Mouse (Mus musculus) CH12.LX (cell line): Measurements from ENCODE around the gene Riok2. TPM values are rescaled to one million over a fixed set of nuclear protein-coding genes. Genes with fewer than 3 reads are reported as not detected.

Experiments
- DNase-seq: peaks from one replicate; pipeline ENCODE4 v3.0.0-alpha.2; 2013; ENCODE audit errors: extremely low read depth
- H3K27ac ChIP-seq: 2 replicates; pipeline ENCODE4 v1.5.1; 2012; ENCODE audit warnings: low read depth, mild to moderate bottlenecking, control low read depth, moderate library complexity; ENCODE audit not compliant: insufficient read depth
- H3K27me3 ChIP-seq: replicated peaks from 2 replicates; pipeline ENCODE3; 2012; ENCODE audit warnings: inconsistent platforms
- H3K36me3 ChIP-seq, 2 experiments: replicated peaks in 1 of 2; 2 replicates each; pipeline versions ENCODE3 to v1.6.1; 2012; ENCODE audit warnings: inconsistent platforms in 1 of 2, low read length in 1 of 2, mild to moderate bottlenecking in 1 of 2, mixed read lengths in 1 of 2, moderate library complexity in 1 of 2; ENCODE audit not compliant: control insufficient read depth in 1 of 2, insufficient read depth in 1 of 2
- H3K4me1 ChIP-seq, 2 experiments: 2 replicates each; pipeline ENCODE4 v1.6.1; 2012; ENCODE audit warnings: inconsistent platforms in 1 of 2, moderate library complexity in 1 of 2; ENCODE audit not compliant: insufficient read depth in 2 of 2, control insufficient read depth in 1 of 2
- H3K4me2 ChIP-seq: 2 replicates; pipeline ENCODE4 v1.6.1; 2012; ENCODE audit warnings: low read depth, mild to moderate bottlenecking, control low read depth; ENCODE audit not compliant: poor library complexity, insufficient read depth, severe bottlenecking
- H3K4me3 ChIP-seq, 3 experiments: fragments of 150-350 bp in 1 of 3; sonication (generic) in 1 of 3; replicated peaks in 1 of 3; 2 replicates each; pipeline versions ENCODE3 to v1.5.1; 2011 to 2012; ENCODE audit warnings: low read depth in 2 of 3, low read length in 2 of 3, mild to moderate bottlenecking in 2 of 3, moderate library complexity in 2 of 3, control low read depth in 1 of 3, improper control_type of control experiment in 1 of 3, inconsistent platforms in 1 of 3, mixed read lengths in 1 of 3; ENCODE audit not compliant: poor library complexity in 1 of 3
- H3K79me2 ChIP-seq: replicated peaks from 2 replicates; pipeline ENCODE4 v1.6.1; 2012; ENCODE audit warnings: mild to moderate bottlenecking, moderate library complexity; ENCODE audit not compliant: control insufficient read depth, poor library complexity, insufficient read depth, severe bottlenecking; ENCODE audit errors: extremely low read depth
- H3K9ac ChIP-seq: 2 replicates; pipeline ENCODE4 v1.6.1; 2012; ENCODE audit warnings: low read depth, mild to moderate bottlenecking, control low read depth, moderate library complexity; ENCODE audit not compliant: insufficient read depth
- H3K9me3 ChIP-seq: replicated peaks from 2 replicates; pipeline ENCODE3; 2012; ENCODE audit warnings: low read length, inconsistent platforms, mixed read lengths
- CTCF ChIP-seq, 2 experiments: IDR thresholded peaks in 1 of 2; conservative IDR thresholded peaks in 1 of 2; 2 replicates each; pipeline ENCODE4 v1.5.1; 2011 to 2012; ENCODE audit warnings: low read depth in 2 of 2, low read length in 2 of 2, improper control_type of control experiment in 1 of 2, inconsistent platforms in 1 of 2, mild to moderate bottlenecking in 1 of 2, moderate library complexity in 1 of 2
- E2F4 ChIP-seq: IDR thresholded peaks from 2 replicates; pipeline ENCODE4 v1.6.1; 2011; ENCODE audit warnings: low read depth, low read length, improper control_type of control experiment; ENCODE audit not compliant: insufficient replicate concordance
- ELF1 ChIP-seq: IDR thresholded peaks from 2 replicates; pipeline ENCODE4 v1.6.1; 2014; ENCODE audit warnings: low read depth, mild to moderate bottlenecking, inconsistent platforms, low read length, improper control_type of control experiment
- GABPA ChIP-seq: IDR thresholded peaks from 2 replicates; pipeline ENCODE4 v1.6.1; 2012; ENCODE audit warnings: low read depth, low read length, improper control_type of control experiment, inconsistent platforms; ENCODE audit not compliant: insufficient replicate concordance
- HCFC1 ChIP-seq: IDR thresholded peaks from 2 replicates; pipeline ENCODE4 v1.6.1; 2012; ENCODE audit warnings: low read depth, mild to moderate bottlenecking, inconsistent platforms, low read length, improper control_type of control experiment
- IRF4 ChIP-seq: IDR thresholded peaks from 2 replicates; pipeline ENCODE4 v1.6.1; 2014; ENCODE audit warnings: low read depth, mild to moderate bottlenecking, inconsistent platforms, low read length, improper control_type of control experiment
- JUND ChIP-seq: conservative IDR thresholded peaks from 2 replicates; pipeline ENCODE4 v1.6.1; 2011; ENCODE audit warnings: low read depth, low read length, improper control_type of control experiment
- MAX ChIP-seq: IDR thresholded peaks from 2 replicates; pipeline ENCODE4 v1.6.1; 2011; ENCODE audit warnings: low read length, improper control_type of control experiment
- MEF2A ChIP-seq: IDR thresholded peaks from 2 replicates; pipeline ENCODE4 v1.6.1; 2014; ENCODE audit warnings: low read depth, mild to moderate bottlenecking, inconsistent platforms, low read length, improper control_type of control experiment, borderline replicate concordance
- MXI1 ChIP-seq: IDR thresholded peaks from 2 replicates; pipeline ENCODE4 v1.6.1; 2011; ENCODE audit warnings: mild to moderate bottlenecking, low read depth, low read length, improper control_type of control experiment
- MYC ChIP-seq: IDR thresholded peaks from 2 replicates; pipeline ENCODE4 v1.6.1; 2011; ENCODE audit warnings: low read depth, mild to moderate bottlenecking, improper control_type of control experiment, low read length
- NELFE ChIP-seq: IDR thresholded peaks from 2 replicates; pipeline ENCODE4 v1.6.1; 2011; ENCODE audit warnings: low read depth, low read length, improper control_type of control experiment
- PAX5 ChIP-seq: IDR thresholded peaks from 2 replicates; pipeline ENCODE4 v1.6.1; 2012; ENCODE audit warnings: low read length, inconsistent platforms, mixed read lengths
- RAD21 ChIP-seq: IDR thresholded peaks from 2 replicates; pipeline ENCODE4 v1.6.1; 2011; ENCODE audit warnings: low read depth, mild to moderate bottlenecking, low read length, improper control_type of control experiment, moderate library complexity
- SMC3 ChIP-seq: IDR thresholded peaks from 2 replicates; pipeline ENCODE4 v1.6.1; 2011; ENCODE audit warnings: low read depth, low read length, improper control_type of control experiment
- ZC3H11A ChIP-seq: IDR thresholded peaks from 2 replicates; pipeline ENCODE4 v1.6.1; 2012; ENCODE audit warnings: low read depth, mild to moderate bottlenecking, inconsistent platforms, low read length, improper control_type of control experiment
- ZKSCAN1 ChIP-seq: IDR thresholded peaks from 2 replicates; pipeline ENCODE4 v1.6.1; 2012; ENCODE audit warnings: low read depth, inconsistent platforms, low read length, improper control_type of control experiment, borderline replicate concordance
- ZNF384 ChIP-seq: IDR thresholded peaks from 2 replicates; pipeline ENCODE4 v1.6.1; 2012; ENCODE audit warnings: low read depth, low read length, improper control_type of control experiment, inconsistent platforms
- dilution Hi-C: fragments of 300-500 bp; cut with MboI; formaldehyde crosslinking; loops from 2 replicates; pipeline ENCODE4 v1.14.3; 2020; ENCODE audit warnings: low sequenced_read_pairs; ENCODE audit not compliant: extremely low pct_unique_long_range_greater_than_20kb, extremely low pct_ligation_motif_present
- in situ Hi-C: fragments of 300-500 bp; cut with MboI; formaldehyde crosslinking; loops from 3 replicates; pipeline ENCODE4 v1.14.3; 2019; ENCODE audit warnings: low sequenced_read_pairs, low pct_ligation_motif_present, low pct_unique_long_range_greater_than_20kb, mixed read lengths
- polyA plus RNA-seq: library from polyadenylated mRNA; unstranded; fragments of >175 nt; gene quantifications from 2 replicates; pipeline ENCODE4 v1.2.1, GENCODE M21; 2012; ENCODE audit warnings: low read depth; ENCODE audit not compliant: insufficient read length
- total RNA-seq, 2 experiments: library from RNA; depleted of rRNA; stranded (reverse); fragments of 300-350 nt in 1 of 2; fragments of >200 nt in 1 of 2; gene quantifications; 2 replicates each; pipeline ENCODE4 v1.2.3; 2012 to 2014

Riok2 gene
- total and polyA plus RNA-seq, 3 experiments: 27.9 to 114 (median 78.4) TPM

- Histone ChIP-seq H3K4me1 (0 out of 4 replicates have a peak, but pooled peaks cover 0 to 3% of the 10 kb centered on the region in 2 experiments), H3K79me2 (no peaks in the 10 kb centered on the region), H3K27me3 (no peaks in the 10 kb centered on the region), H3K36me3 (peaks cover 0 to 22% of the 10 kb centered on the region in 2 experiments), H3K4me3 (no peak overlapping the region), H3K27ac (no peak overlapping the region), H3K9ac (no peak overlapping the region), H3K4me2 (no peak overlapping the region), H3K9me3 (no peaks in the 10 kb centered on the region)
- TF ChIP-seq ZKSCAN1: no peak
- no peak for TF ChIP-seq NELFE
- TF ChIP-seq SMC3: no peak
- no peak for TF ChIP-seq ELF1
- TF ChIP-seq MYC: no peak
- no peak for TF ChIP-seq HCFC1
- TF ChIP-seq JUND: no peak
- TF ChIP-seq ZNF384: no peak
- no peak for TF ChIP-seq MAX
- no peak for TF ChIP-seq MXI1
- TF ChIP-seq RAD21: no peak
- TF ChIP-seq GABPA: no peak
- dilution Hi-C loops: no loop called here
- DNase-seq: no peak
- in situ Hi-C loops: loop anchor here (5.0 to 10.0 kb wide), 2 partner anchors 249 to 346 kb away; no protein-coding TSS in a partner anchor
Measured at GRCm38 (mm10) chr17:17398664-17399063, 24.6 kb downstream of the Riok2 start.

GRCm38 (mm10) chr17:17402222-17403004 lies 28.3 kb downstream of the Riok2 start, which contains the start of gene Lix1:
Gene Lix1 (plus strand): TSS chr17:17402672.
- dilution Hi-C loops: no loop called here
- no peak within 1 kb of the TSS for H3K4me2 ChIP-seq
- DNase-seq: peak; percentile 44

More at GRCm38 (mm10) chr17:17402222-17403004, 28.3 kb downstream of the Riok2 start, which contains the start of gene Lix1:
- in situ Hi-C loops: loop anchor here (25.0 kb wide), 1 partner anchor 135 kb away; no protein-coding TSS in a partner anchor
- Histone ChIP-seq H3K4me1 (peaks cover 0 to 8% of the 10 kb centered on the region in 2 experiments; a peak in 3 of 4 replicates), H3K27ac (no peak within 1 kb of the TSS), H3K9me3 (no peaks in the 10 kb centered on the region), H3K36me3 (no peaks in the 10 kb centered on the region), H3K4me3 (no peak within 1 kb of the TSS), H3K27me3 (no peaks in the 10 kb centered on the region), H3K79me2 (no peaks in the 10 kb centered on the region), H3K9ac (no peak within 1 kb of the TSS)
- TF ChIP-seq NELFE (0 out of 2 replicates have a peak, but pooled peaks have one; percentile 30), E2F4 (no peak), CTCF (conservative IDR thresholded peaks at IDR 0.05 in 1 of 2, IDR thresholded peaks at IDR 0.05 in 1 of 2; ENCODE audit: low read depth in 2 of 2, low read length in 2 of 2) (peak in 1 of 2 experiments; percentile 88; a peak in 3 of 4 replicates), PAX5 (no peak), IRF4 (0 out of 2 replicates have a peak, but pooled peaks have one; percentile 21), RAD21 (peak; percentile 91), ZC3H11A (peak; percentile 76), MEF2A (0 out of 2 replicates have a peak, but pooled peaks have one; percentile 17), SMC3 (peak; percentile 89)
